Mouse (Mus musculus) kidney, postnatal 0 days (tissue): ENCODE data around the gene Apoc4. TPM values are rescaled to one million over a fixed set of nuclear protein-coding genes. Genes with fewer than 3 reads are reported as not detected.

ENCODE experiments used
- ATAC-seq: fragments of 200-750 bp; cut with Nextera tagmentation; replicated peaks from 2 replicates; pipeline ENCODE4 v1.8.0; 2017; ENCODE audit warnings: low read depth, moderate number of reproducible peaks, moderate TSS enrichment, moderate library complexity; ENCODE audit not compliant: low FRiP score
- DNase-seq: peaks from one replicate; pipeline ENCODE4 v3.0.0-alpha.2; 2016; ENCODE audit warnings: low spot score
- H3K27ac ChIP-seq: fragments of 300-500 bp; sonication (generic); 2 replicates; pipeline ENCODE4 v1.5.1; 2014; ENCODE audit warnings: mild to moderate bottlenecking
- H3K27me3 ChIP-seq: fragments of 300-500 bp; sonication (generic); 2 replicates; pipeline ENCODE4 v1.6.1; 2014; ENCODE audit warnings: low read length, mixed read lengths; ENCODE audit not compliant: insufficient read depth
- H3K36me3 ChIP-seq: fragments of 300-500 bp; sonication (generic); 2 replicates; pipeline ENCODE4 v1.6.1; 2014; ENCODE audit warnings: low read length, mixed read lengths; ENCODE audit not compliant: insufficient read depth
- H3K4me1 ChIP-seq: fragments of 300-500 bp; sonication (generic); replicated peaks from 2 replicates; pipeline ENCODE4 v1.6.1; 2014; ENCODE audit warnings: antibody characterized with exemption, low read length, mixed read lengths; ENCODE audit not compliant: insufficient read depth
- H3K4me2 ChIP-seq: fragments of 300-500 bp; sonication (generic); 2 replicates; pipeline ENCODE4 v1.6.1; 2014; ENCODE audit warnings: mild to moderate bottlenecking, low read length, moderate library complexity, mixed read lengths
- H3K4me3 ChIP-seq: fragments of 300-500 bp; sonication (generic); replicated peaks from 2 replicates; pipeline ENCODE4 v1.5.1; 2014; ENCODE audit warnings: low read depth, low read length
- H3K9ac ChIP-seq: fragments of 300-500 bp; sonication (generic); 2 replicates; pipeline ENCODE4 v1.6.1; 2014; ENCODE audit warnings: low read depth, low read length
- H3K9me3 ChIP-seq: fragments of 300-500 bp; sonication (generic); replicated peaks from 2 replicates; pipeline ENCODE4 v1.6.1; 2016; ENCODE audit warnings: low read length, inconsistent platforms, mixed read lengths
- CTCF ChIP-seq: IDR thresholded peaks from 2 replicates; pipeline ENCODE4 v1.5.1; 2016; ENCODE audit warnings: antibody characterized with exemption, low read depth, mild to moderate bottlenecking, moderate library complexity
- WGBS: fragments of 180-500 bp; shearing (Covaris S2); extraction: QIAGEN DNeasy Blood & Tissue Kit; methylation state at CpG from one replicate; pipeline ENCODE4 v1.1.7; 2014; 5-methylcytosine and 5-hydroxymethylcytosine counted together
- polyA plus RNA-seq: library from polyadenylated mRNA; unstranded; fragments of >200 nt; fragmentation: Nextera tagmentation; extraction: Ambion mirVana; gene quantifications from 2 replicates; pipeline ENCODE4 v1.2.1, GENCODE M21; 2015

The Apoc4 gene
- polyA plus RNA-seq, 1 experiment from 2014 or later: 0.26 TPM

GRCm38 (mm10) chr7:19713196-19713595 is 31.9 kb upstream of the Apoc4 start:
- no peaks in the 10 kb centered on the region for H3K4me1 ChIP-seq
- 38% methylated on average over 4 of the region's 4 CpGs for WGBS
- peak; percentile 64 for TF ChIP-seq CTCF
- ATAC-seq (no peak), DNase-seq (peak; percentile 34)
- H3K27me3 ChIP-seq: no peaks in the 10 kb centered on the region
- H3K4me3 ChIP-seq: no peak overlapping the region
- no peak overlapping the region for H3K4me2 ChIP-seq
- H3K27ac ChIP-seq: no peak overlapping the region
- peaks cover 40% of the 10 kb centered on the region for H3K36me3 ChIP-seq
- no peaks in the 10 kb centered on the region for H3K9me3 ChIP-seq
- H3K9ac ChIP-seq: no peak overlapping the region

GRCm38 (mm10) chr7:19712414-19712813 is 31.1 kb upstream of the Apoc4 start:
- no peak overlapping the region for H3K4me2 ChIP-seq
- no peaks in the 10 kb centered on the region for H3K4me1 ChIP-seq
- H3K9me3 ChIP-seq: no peaks in the 10 kb centered on the region
- peak; percentile 77 for TF ChIP-seq CTCF
- no peaks in the 10 kb centered on the region for H3K27me3 ChIP-seq
- WGBS: 73% methylated on average over 4 of the region's 4 CpGs
- no peak for DNase-seq
- no peak overlapping the region for H3K4me3 ChIP-seq
- no peak overlapping the region for H3K27ac ChIP-seq
- H3K36me3 ChIP-seq: peaks cover 36% of the 10 kb centered on the region
- H3K9ac ChIP-seq: no peak overlapping the region
- ATAC-seq: no peak

- no peak for ATAC-seq
- Histone ChIP-seq H3K4me2 (no peak overlapping the region), H3K9ac (no peak overlapping the region), H3K4me3 (no peak overlapping the region), H3K4me1 (no peaks in the 10 kb centered on the region), H3K36me3 (peaks cover 42% of the 10 kb centered on the region), H3K27me3 (no peaks in the 10 kb centered on the region), H3K9me3 (no peaks in the 10 kb centered on the region), H3K27ac (no peak overlapping the region)
- TF ChIP-seq CTCF: no peak
- no peak for DNase-seq
- WGBS: 85% methylated on average over 10 of the region's 10 CpGs
These were observed 29.4 kb upstream of the Apoc4 start for GRCm38 (mm10) chr7:19710650-19711049.

- H3K9ac ChIP-seq: no peak overlapping the region
- H3K4me3 ChIP-seq: no peak overlapping the region
- ATAC-seq (no peak), DNase-seq (no peak)
- TF ChIP-seq CTCF: no peak
- H3K4me2 ChIP-seq: no peak overlapping the region
- H3K4me1 ChIP-seq: peaks cover 7% of the 10 kb centered on the region; the same call in 1 of the 2 replicates
- no peaks in the 10 kb centered on the region for H3K27me3 ChIP-seq
- no peak overlapping the region for H3K27ac ChIP-seq
- whole genome bisulfite sequencing: 95% methylated on average over 7 of the region's 7 CpGs
- peaks cover 31% of the 10 kb centered on the region for H3K36me3 ChIP-seq
- no peaks in the 10 kb centered on the region for H3K9me3 ChIP-seq
These were observed 24.0 kb upstream of the Apoc4 start for GRCm38 (mm10) chr7:19705271-19705670.

- ATAC-seq: no peak
- H3K9me3 ChIP-seq: no peaks in the 10 kb centered on the region
- no peak for DNase-seq
- no peak for TF ChIP-seq CTCF
- no peak overlapping the region for H3K9ac ChIP-seq
- WGBS: 89% methylated on average over 4 of the region's 4 CpGs
- H3K27ac ChIP-seq: no peak overlapping the region
- H3K4me3 ChIP-seq: no peak overlapping the region
- H3K27me3 ChIP-seq: no peaks in the 10 kb centered on the region
- H3K4me2 ChIP-seq: no peak overlapping the region
- H3K36me3 ChIP-seq: peaks cover 25% of the 10 kb centered on the region
- peaks cover 8% of the 10 kb centered on the region; the same call in 1 of the 2 replicates for H3K4me1 ChIP-seq
These were observed 23.2 kb upstream of the Apoc4 start for GRCm38 (mm10) chr7:19704475-19704874.

- ATAC-seq: no peak
- TF ChIP-seq CTCF: no peak
- H3K9me3 ChIP-seq: no peaks in the 10 kb centered on the region
- no peak overlapping the region for H3K27ac ChIP-seq
- H3K4me2 ChIP-seq: no peak overlapping the region
- H3K27me3 ChIP-seq: no peaks in the 10 kb centered on the region
- H3K4me3 ChIP-seq: no peak overlapping the region
- WGBS: 89% methylated on average over 16 of the region's 16 CpGs
- H3K4me1 ChIP-seq: peaks cover 8% of the 10 kb centered on the region
- no peak for DNase-seq
- no peak overlapping the region for H3K9ac ChIP-seq
- H3K36me3 ChIP-seq: peaks cover 16% of the 10 kb centered on the region; the same call in 1 of the 2 replicates
These were observed 21.7 kb upstream of the Apoc4 start for GRCm38 (mm10) chr7:19702859-19703555.
